Mouse (Mus musculus) limb, embryonic 14.5 days (tissue): ENCODE data around the gene Pbx3. TPM values are rescaled to one million over a fixed set of nuclear protein-coding genes. Genes with fewer than 3 reads are reported as not detected.

Source experiments
- ATAC-seq: fragments of 200-750 bp; cut with Nextera tagmentation; 2 replicates; pipeline ENCODE4 v1.8.0; 2017; ENCODE audit warnings: low read depth, moderate number of reproducible peaks, moderate TSS enrichment; ENCODE audit not compliant: low FRiP score
- DNase-seq: peaks from one replicate; pipeline ENCODE4 v3.0.0-alpha.2; 2015; ENCODE audit warnings: low spot score
- H3K27ac ChIP-seq: fragments of 300-500 bp; sonication (generic); replicated peaks from 2 replicates; pipeline ENCODE4 v1.5.1; 2014; ENCODE audit warnings: low read depth, mild to moderate bottlenecking, low read length, moderate library complexity, mixed read lengths
- H3K27me3 ChIP-seq: fragments of 300-500 bp; sonication (generic); 2 replicates; pipeline ENCODE4 v1.6.1; 2014; ENCODE audit warnings: low read length, mixed read lengths; ENCODE audit not compliant: control insufficient read depth, insufficient read depth
- H3K36me3 ChIP-seq: fragments of 300-500 bp; sonication (generic); 2 replicates; pipeline ENCODE4 v1.6.1; 2014; ENCODE audit warnings: mild to moderate bottlenecking, low read length, moderate library complexity, mixed read lengths; ENCODE audit not compliant: control insufficient read depth, insufficient read depth
- H3K4me1 ChIP-seq: fragments of 300-500 bp; sonication (generic); 2 replicates; pipeline ENCODE4 v1.6.1; 2014; ENCODE audit warnings: antibody characterized with exemption, low read length, mixed read lengths; ENCODE audit not compliant: control insufficient read depth, insufficient read depth
- H3K4me2 ChIP-seq: fragments of 300-500 bp; sonication (generic); replicated peaks from 2 replicates; pipeline ENCODE4 v1.6.1; 2014; ENCODE audit warnings: low read depth, mild to moderate bottlenecking, low read length, moderate library complexity; ENCODE audit not compliant: severe bottlenecking
- H3K4me3 ChIP-seq: fragments of 300-500 bp; sonication (generic); replicated peaks from 2 replicates; pipeline ENCODE4 v1.5.1; 2014; ENCODE audit warnings: low read length
- H3K9ac ChIP-seq: fragments of 300-500 bp; sonication (generic); 2 replicates; pipeline ENCODE4 v1.6.1; 2014; ENCODE audit warnings: mild to moderate bottlenecking, low read depth, low read length, moderate library complexity; ENCODE audit not compliant: severe bottlenecking
- H3K9me3 ChIP-seq: fragments of 300-500 bp; sonication (generic); 2 replicates; pipeline ENCODE4 v1.6.1; 2016; ENCODE audit warnings: low read length; ENCODE audit not compliant: control insufficient read depth
- POLR2A ChIP-seq: fragments of 200-500 bp; IDR thresholded peaks from 2 replicates; pipeline ENCODE4 v1.8.0; 2012; ENCODE audit warnings: inconsistent platforms, mild to moderate bottlenecking, moderate library complexity, borderline replicate concordance; ENCODE audit not compliant: insufficient read depth, insufficient read length; ENCODE audit errors: extremely low read depth
- WGBS: fragments of 180-500 bp; shearing (Covaris S2); extraction: QIAGEN DNeasy Blood & Tissue Kit; methylation state at CpG from one replicate; pipeline ENCODE4 v1.1.7; 2014; 5-methylcytosine and 5-hydroxymethylcytosine counted together
- polyA plus RNA-seq, 2 experiments: library from polyadenylated mRNA; depleted of rRNA in 1 of 2; stranded (reverse) in 1 of 2; unstranded in 1 of 2; fragments of >200 nt; fragmentation: Nextera tagmentation in 1 of 2; extraction: Ambion mirVana in 1 of 2; gene quantifications; 2 replicates each; pipeline versions ENCODE4 v1.2.1 to v1.2.3; 2012 to 2014

The Pbx3 gene
- polyA plus RNA-seq, 2 experiments: 25.0 to 34.7 TPM

DNA sequence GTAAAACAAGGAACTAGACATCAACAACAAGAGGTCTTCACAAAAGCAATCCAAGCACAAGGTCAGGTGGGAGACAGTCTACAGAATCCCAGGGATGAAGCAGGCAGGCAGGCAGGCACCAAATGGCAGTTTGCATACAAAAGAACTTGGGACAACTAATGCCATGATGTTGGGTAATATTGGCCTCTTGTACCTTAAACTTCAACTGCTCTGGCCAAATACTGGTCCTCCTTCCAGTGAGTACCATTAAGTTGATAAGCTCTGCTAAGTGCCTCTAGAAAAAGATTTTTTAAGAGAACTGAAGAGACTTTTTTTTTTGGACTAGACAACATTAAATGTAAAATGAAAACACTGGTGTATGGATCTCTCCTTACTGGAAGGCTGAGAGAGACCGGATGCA is 83.2 kb downstream of the Pbx3 start:
- ATAC-seq (no peak), DNase-seq (no peak)
- Histone ChIP-seq H3K9me3 (no peaks in the 10 kb centered on the region), H3K4me3 (no peak overlapping the region), H3K27me3 (no peaks in the 10 kb centered on the region), H3K27ac (no peak overlapping the region), H3K36me3 (no peaks in the 10 kb centered on the region), H3K4me1 (peaks cover 10% of the 10 kb centered on the region), H3K4me2 (no peak overlapping the region), H3K9ac (no peak overlapping the region)
- TF ChIP-seq POLR2A: no peak
- WGBS: 80% methylated on average over 1 of the region's 1 CpGs

DNA sequence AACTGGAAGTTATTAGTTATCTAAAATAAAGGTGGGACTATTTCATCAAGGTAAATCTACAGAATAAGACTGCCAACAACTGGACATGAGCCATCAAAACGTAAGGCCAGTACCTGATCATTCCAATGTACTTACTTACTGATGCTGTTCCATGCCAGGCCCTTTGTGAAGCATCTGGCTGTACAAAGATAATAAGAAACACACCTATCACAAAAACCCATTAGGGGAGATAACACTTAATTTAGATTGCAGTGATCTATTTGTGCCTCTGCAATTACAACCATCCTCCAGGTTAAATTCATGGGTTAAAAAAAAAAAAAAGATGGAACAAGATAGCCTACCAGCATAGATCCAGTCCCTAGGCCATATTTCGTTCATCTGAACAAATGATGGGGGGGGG is 88.7 kb downstream of the Pbx3 start:
- Histone ChIP-seq H3K9ac (no peak overlapping the region), H3K9me3 (no peaks in the 10 kb centered on the region), H3K4me2 (no peak overlapping the region), H3K4me1 (peaks cover 11% of the 10 kb centered on the region), H3K36me3 (no peaks in the 10 kb centered on the region), H3K4me3 (no peak overlapping the region), H3K27ac (no peak overlapping the region), H3K27me3 (no peaks in the 10 kb centered on the region)
- no peak for DNase-seq
- TF ChIP-seq POLR2A: no peak
- ATAC-seq: no peak
- WGBS: 78% methylated on average over 2 of the region's 2 CpGs

DNA sequence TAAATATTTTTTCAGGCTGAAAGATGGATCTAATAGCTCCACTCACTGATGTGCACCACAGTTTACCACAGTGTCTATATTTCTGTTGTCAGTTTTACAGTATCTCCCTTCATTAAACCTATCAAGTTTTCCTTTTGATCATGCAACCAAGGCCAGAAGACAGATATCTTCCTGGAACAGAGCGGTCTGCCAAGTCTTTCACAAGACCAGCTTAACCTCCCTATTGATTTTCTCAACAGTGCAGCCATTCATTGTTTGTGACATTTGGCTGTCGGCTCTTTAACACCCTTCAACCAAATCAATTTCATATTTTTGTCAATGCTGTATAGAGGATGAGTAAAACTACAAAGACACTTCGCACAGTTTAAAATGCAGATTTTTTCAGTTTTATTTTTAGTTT is 91.9 kb downstream of the Pbx3 start:
- H3K27ac ChIP-seq: no peak overlapping the region
- H3K4me1 ChIP-seq: peaks cover 6% of the 10 kb centered on the region; the same call in 1 of the 2 replicates
- ATAC-seq (no peak), DNase-seq (no peak)
- H3K36me3 ChIP-seq: no peaks in the 10 kb centered on the region
- H3K4me2 ChIP-seq: no peak overlapping the region
- no peak overlapping the region for H3K9ac ChIP-seq
- TF ChIP-seq POLR2A: no peak
- no peaks in the 10 kb centered on the region for H3K27me3 ChIP-seq
- H3K4me3 ChIP-seq: no peak overlapping the region
- H3K9me3 ChIP-seq: no peaks in the 10 kb centered on the region
- 75% methylated on average over 3 of the region's 3 CpGs for WGBS

DNA sequence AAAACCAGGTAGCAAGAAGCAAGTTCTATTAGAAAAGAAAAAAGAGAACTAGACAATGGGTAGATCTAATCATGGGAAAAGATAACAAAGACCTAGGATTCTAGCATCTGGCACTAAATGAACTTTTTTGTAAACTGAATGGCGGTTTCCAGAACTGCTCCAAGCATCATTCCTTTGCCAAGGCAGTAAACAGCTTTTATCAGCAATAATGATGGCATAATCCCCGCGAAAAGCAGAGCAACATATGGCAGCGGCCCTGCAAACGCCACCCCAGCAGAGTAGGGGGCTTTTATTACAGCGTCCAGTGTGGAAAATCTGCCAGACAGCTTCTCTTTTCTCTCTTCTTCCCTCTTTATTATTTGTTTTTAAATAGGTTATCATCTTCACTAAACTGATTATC is 93.2 kb downstream of the Pbx3 start:
- no peak overlapping the region for H3K9ac ChIP-seq
- no peak for ATAC-seq
- TF ChIP-seq POLR2A: no peak
- peaks cover 6% of the 10 kb centered on the region; the same call in 1 of the 2 replicates for H3K4me1 ChIP-seq
- H3K27me3 ChIP-seq: no peaks in the 10 kb centered on the region
- WGBS: 18% methylated on average over 6 of the region's 6 CpGs
- no peak overlapping the region for H3K4me2 ChIP-seq
- no peak overlapping the region for H3K4me3 ChIP-seq
- no peaks in the 10 kb centered on the region for H3K36me3 ChIP-seq
- no peak for DNase-seq
- H3K27ac ChIP-seq: no peak overlapping the region
- no peaks in the 10 kb centered on the region for H3K9me3 ChIP-seq

DNA sequence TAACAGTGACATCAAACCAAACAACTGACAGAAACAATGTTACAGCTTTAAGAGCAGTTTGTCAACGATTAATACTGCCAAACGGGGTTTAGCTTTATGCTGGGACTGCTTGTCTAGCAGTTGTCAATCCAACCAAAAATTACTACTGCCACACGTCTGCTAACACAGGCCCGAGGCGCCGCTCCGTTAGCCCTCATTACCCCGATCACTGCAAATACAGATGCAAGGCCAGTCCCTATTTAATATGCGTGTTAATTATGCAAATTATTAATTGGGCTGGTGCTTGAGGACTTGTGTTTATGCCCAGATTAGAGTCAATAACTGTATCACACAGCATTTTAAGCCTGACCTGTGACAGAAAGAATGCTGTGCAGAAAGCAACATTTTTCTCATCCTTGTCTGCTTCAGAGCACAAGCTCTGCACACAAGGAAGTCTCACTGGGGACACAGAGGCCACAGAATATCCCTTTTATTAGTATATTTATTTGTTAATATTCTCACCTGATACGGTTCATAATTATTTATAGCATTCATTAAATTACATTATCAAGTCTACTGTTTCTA is 97.2 kb downstream of the Pbx3 start:
- no peak for ATAC-seq
- Histone ChIP-seq H3K27me3 (no peaks in the 10 kb centered on the region), H3K4me1 (peaks cover 6% of the 10 kb centered on the region; the same call in 1 of the 2 replicates), H3K4me3 (no peak overlapping the region), H3K4me2 (no peak overlapping the region), H3K27ac (no peak overlapping the region), H3K9me3 (no peaks in the 10 kb centered on the region), H3K36me3 (no peaks in the 10 kb centered on the region), H3K9ac (no peak overlapping the region)
- 68% methylated on average over 10 of the region's 10 CpGs for WGBS
- no peak for TF ChIP-seq POLR2A
- DNase-seq: no peak

DNA sequence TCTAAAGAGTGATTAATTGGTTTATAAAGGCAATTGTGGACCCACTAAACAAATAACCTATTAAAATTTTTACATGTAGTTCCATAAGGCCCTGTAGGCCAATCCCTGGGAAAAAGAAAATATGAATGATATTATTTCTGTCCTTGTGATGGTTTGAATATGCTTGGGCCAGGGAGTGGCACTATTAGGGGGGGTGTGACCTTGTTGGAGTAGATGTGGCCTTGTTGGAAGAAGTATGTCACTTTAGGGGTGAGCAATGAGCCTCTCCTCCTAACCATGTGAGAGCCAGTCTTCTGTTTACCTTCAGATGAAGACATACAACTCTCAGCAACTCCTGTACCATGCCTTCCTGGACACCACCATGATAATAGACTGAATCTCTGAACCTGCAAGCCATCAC is 110.9 kb downstream of the Pbx3 start:
- no peaks in the 10 kb centered on the region for H3K36me3 ChIP-seq
- DNase-seq (no peak), ATAC-seq (no peak)
- no peaks in the 10 kb centered on the region for H3K4me1 ChIP-seq
- H3K27ac ChIP-seq: no peak overlapping the region
- TF ChIP-seq POLR2A: no peak
- no peak overlapping the region for H3K4me3 ChIP-seq
- no peak overlapping the region for H3K4me2 ChIP-seq
- H3K9me3 ChIP-seq: no peaks in the 10 kb centered on the region
- no peak overlapping the region for H3K9ac ChIP-seq
- H3K27me3 ChIP-seq: no peaks in the 10 kb centered on the region
